Mouse (Mus musculus) right cerebral cortex, postnatal 36 days (tissue): ENCODE results near the gene Tmem252.
"Not testable (repeated sequence)": the region's sequence is repeated elsewhere in the genome, so short reads cannot be mapped to it uniquely, and the experiment has no call there.

Experiments used
- DNase-seq, 2 experiments: peaks; one replicate each; pipeline ENCODE4 v3.0.0; 2022; ENCODE audit warnings: low spot score in 2 of 2, mixed read lengths in 1 of 2

The Tmem252 gene

GRCm38 (mm10) chr19:24677242-24677984 lies 3.6 kb downstream of the Tmem252 start:
- DNase-seq = peak in 1 of 2 experiments; percentile 31

DNA sequence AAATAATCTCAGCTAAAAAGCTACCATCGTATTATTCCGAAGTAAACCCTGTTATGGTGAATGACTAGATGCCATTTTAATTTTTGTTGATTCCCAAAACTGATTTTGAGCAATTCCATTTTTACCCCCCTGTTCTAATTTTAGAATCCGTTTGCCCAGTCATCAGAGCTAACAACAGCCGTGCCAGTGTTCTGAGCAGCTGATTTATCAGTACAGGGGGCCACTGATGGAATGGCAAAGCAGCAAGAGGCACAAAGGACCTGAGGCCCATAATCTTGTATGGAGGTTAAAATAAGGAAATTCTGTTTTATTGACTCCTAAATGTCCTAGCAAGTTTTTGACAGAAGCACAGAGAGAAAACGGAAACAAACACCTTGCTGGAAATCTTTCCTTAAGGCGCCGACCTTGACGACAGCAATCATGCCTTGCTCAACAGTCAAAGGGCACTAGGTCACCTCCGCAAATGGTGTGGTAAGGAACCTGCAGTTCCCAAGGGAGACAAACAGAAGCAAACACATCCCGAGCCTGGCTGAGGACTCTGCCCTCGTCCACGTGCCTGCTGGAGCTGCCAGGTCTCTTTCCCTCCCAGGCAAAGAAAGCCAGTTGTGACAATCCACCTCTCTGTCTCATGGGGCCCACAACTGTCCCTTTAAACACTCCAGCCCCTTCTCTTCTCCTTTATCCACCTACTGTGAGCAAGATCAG lies 9.4 kb downstream of the Tmem252 start:
- DNase-seq = no peak

GRCm38 (mm10) chr19:24686411-24686810 lies 12.6 kb downstream of the Tmem252 start:
- no peak for DNase-seq

DNA sequence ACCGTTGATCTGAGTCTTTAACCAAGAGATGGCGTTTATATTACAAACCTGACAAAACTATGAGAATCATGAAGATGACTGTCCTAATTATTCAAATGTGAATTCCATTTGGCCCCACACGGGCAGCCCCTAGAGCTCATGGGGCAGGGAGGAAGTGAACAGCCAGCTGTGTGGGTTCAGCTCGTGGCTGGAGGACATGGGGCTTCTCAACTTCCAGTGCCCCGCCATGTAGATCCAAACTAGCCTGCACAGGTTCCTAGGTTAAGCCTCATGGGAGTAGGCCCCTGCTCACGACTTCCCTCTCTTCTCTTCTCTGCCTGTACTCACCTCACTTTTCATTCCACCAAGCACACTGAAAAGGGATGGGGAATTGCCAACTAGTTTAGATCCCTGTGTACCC lies 14.5 kb downstream of the Tmem252 start:
- DNase-seq = no peak

DNA sequence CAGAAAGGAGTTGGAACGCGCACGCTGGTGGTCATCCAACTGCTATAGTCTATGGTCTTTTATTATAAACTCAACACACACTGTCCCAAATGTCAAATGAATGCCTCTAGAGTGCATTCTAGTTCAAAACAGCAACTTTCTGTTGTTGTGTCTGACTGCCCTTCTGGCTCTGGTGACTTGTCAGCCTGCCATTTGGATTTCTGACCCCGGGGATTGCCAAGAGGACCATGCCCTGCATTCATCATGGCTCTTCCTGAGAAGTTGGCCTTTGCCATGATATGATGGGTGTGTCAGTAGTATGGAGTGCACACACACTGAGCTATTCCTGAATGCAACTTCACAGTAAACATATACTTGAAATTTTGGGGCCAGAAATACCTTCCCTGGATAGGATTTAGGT lies 15.7 kb downstream of the Tmem252 start:
- no peak for DNase-seq

- no peak for DNase-seq
Observed at GRCm38 (mm10) chr19:24692691-24693090, 18.9 kb downstream of the Tmem252 start.

DNA sequence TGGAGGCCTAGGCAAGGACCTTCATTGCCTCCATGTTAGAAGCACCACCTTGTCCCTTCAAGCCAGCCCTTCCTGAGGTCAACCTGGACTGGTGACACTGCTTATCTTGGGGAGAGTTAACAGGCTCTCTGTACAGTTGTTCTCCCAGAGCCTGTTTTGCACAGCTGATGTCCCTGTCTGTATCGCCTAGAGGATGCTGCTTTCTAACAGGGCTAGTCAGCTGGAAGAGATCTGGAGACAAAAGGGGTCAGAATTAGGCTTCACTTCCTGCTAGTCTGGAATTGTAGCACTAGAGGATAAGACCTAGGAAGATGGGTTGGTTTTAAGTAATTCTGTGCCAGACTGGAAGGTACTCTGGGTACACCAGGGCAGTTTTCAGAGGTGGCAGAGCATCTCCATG lies 24.1 kb downstream of the Tmem252 start:
- DNase-seq = no peak

DNA sequence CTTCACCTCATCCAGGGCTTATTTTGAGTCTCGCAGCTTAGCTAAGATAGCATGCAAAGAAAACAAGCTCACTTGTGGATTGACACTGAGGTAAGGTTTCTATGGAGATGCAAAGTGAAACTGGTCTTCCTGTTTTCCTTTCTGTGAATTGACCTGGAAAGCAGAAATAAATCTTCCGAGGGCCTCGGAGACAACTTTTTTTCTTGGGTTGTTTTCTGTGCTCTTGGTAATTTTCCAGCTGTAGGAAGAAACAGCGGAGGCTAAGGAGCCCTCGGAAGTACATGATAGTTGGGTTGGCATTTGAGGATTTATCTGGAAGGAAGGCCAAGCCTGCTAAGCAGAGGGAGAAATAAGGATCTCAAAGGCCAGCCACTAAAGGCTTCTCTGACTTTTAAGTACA lies 24.8 kb downstream of the Tmem252 start:
- no peak for DNase-seq

DNA sequence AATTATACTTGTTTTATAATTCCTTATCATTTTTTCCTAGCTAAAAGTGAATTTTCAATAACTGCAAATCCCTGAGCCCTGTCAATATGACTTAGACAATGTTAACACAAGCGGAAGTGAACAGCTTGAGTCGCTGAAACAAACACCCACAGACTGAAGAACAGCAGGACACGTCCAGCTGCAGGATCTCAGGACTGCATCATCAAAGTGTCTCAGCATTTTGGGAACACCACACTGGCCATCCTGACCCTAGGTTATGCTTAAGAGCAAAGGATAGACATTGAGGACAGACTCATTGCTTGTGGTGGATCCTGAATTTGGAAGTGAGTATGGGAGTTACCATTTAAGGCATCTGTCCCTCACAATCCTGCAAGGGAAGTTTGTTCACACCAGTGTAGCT lies 25.4 kb downstream of the Tmem252 start:
- no peak for DNase-seq

DNA sequence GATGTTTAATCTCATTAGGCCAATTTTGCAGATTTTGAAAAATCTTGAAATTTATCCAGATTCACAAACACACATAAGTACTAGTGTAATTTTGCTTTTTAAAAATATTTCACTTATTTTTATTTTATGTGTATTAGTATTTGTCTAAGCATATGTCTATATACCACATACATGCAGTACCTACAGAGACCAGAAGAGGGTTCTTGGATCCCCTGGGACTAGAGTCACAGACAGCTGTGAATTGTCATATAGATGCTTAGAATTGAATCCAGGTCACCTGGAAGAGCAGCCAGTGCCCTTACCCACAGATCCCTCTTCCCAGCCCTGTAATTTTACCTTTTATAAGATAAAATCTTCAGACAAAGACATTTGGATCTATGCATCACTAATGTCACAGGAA lies 26.1 kb downstream of the Tmem252 start:
- DNase-seq = no peak

DNA sequence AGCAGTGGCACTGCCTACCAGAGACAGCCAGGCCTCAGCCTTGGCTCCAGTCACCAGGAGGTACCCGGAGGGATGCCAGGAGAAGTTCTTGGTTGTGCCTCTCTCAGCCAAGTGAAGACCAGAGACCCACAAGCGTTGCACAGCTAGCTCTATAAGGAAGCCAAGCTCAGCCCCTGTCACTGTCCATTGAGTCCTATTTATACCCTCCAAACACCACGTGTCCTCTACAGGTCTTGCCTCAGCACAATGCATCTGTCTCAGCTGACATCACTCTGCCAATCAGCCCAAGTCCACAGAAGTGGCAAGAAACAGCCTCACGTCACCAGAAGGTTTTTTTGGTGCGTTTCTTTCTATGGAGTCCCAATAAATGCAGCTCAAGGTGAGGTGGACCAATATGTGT lies 26.9 kb downstream of the Tmem252 start:
- no peak for DNase-seq

- no peak for DNase-seq
Observed at GRCm38 (mm10) chr19:24701716-24702115, 27.9 kb downstream of the Tmem252 start.

GRCm38 (mm10) chr19:24703168-24703567 lies 29.4 kb downstream of the Tmem252 start:
- DNase-seq = not testable (repeated sequence)

GRCm38 (mm10) chr19:24703680-24704079 lies 29.9 kb downstream of the Tmem252 start:
- no peak for DNase-seq

DNA sequence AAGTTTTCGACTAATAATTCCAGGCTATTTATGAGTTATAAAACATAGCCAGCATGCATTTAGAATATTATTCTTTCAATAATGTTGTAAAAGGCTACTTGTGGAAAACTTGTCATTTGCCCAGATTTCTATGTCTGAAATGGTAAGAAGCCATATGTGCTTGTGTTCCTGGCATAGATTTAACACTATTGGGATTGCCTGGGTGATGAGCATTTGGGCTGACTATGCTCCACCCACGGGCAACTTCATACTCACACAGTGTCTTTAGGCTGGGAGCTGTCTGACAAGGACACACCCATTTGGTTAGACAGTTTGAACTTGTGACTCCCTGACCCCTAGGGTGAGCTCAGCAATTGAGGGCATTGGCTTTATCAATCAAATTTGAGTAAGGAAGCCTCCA lies 30.5 kb downstream of the Tmem252 start:
- peak in 1 of 2 experiments; percentile 20 for DNase-seq

DNA sequence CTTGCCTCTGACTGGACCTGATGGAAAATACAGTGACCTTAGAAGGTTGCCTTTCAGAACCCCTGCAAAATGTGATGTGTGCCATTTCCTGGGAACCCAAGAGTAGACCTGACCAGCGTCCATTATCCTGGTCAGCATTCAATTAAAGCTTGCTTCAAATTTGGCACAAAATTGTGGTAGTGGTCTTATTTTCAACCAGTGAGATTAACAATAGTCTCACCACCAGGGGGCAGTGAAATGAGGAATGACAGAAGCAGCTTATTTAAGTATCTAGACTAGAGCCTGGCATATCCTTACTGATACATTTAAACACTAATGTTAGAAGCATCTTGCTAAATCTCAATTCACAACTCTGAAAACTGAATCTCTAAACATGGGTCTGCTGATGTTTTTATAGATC lies 31.6 kb downstream of the Tmem252 start:
- no peak for DNase-seq

- DNase-seq = no peak
Observed at GRCm38 (mm10) chr19:24707071-24707906, 33.5 kb downstream of the Tmem252 start.

DNA sequence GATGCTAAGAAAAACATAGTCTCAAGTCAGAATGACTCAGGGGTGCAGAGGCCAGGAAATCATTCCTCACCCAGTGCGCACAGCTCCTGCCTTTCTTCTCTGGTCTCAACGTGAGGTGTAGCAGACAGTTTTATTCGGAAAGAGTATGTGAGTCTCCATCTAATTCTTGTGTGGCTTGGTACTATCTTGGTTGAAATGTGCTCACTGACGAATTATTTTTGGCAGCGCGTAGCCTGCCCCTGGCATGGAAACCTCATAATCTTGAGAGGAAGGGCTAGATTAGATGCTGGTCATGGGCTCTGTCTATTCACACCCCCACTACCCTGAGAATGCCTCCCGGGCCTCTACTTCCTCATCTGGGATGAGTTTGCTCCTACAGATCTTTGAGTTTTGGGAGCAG lies 34.2 kb downstream of the Tmem252 start:
- no peak for DNase-seq

DNA sequence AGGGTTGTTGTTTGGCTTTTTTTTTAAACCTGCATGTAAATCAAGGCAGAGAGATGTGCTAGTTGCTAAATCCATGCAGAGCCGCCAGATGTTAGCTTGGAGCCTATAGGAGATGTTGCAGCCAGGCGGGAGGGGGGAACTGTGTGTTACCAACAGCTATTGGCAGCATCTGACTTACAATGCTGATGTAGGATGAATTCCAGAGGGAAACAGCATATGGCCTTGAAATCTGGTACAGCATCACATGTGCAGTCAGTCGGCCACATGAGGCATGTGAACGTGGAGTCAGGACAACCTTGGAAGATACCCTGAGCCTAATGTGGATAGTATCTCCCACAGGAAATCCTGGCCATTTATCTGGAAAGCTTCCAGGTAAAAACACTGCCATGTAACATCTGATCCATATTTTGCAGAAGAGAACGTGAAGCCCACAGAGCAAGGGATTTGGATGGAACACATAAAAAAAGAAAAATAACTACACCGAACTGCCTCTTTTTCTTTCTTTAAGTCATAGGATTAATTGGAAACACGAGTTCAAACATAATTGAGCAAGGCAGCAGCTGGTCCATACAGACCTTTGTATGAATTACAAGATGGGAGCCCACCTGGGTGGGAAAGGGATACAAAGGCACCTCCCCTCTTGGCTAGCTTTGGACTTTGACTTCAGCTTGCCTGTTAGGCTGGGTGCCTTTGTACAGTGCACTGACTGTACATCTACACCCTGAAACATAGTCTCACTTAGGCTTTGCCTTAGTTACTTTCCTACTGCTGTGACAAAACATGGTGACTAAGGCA lies 42.7 kb downstream of the Tmem252 start:
- peak; percentile 37 to 48 for DNase-seq

- DNase-seq = no peak
Observed at GRCm38 (mm10) chr19:24718021-24718420, 44.2 kb downstream of the Tmem252 start.

DNA sequence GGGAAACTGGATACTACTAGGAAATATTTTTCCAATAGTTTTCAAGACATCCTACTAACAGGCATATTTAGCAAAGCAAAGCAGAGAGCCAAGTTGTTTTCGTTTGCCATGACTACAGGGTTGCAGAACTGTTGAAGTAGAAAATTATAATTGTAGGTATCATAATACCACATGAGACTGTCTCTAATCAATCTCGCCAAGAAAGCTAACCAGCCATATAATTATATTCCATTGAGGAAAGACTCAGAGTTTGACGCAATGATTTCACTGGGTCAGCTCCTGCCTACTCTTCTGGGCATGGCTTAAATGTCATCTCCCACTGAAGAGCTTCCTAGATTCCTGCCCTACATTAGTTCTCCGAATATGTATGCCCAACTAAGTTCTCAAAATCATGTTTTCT lies 45.7 kb downstream of the Tmem252 start:
- DNase-seq = no peak

DNA sequence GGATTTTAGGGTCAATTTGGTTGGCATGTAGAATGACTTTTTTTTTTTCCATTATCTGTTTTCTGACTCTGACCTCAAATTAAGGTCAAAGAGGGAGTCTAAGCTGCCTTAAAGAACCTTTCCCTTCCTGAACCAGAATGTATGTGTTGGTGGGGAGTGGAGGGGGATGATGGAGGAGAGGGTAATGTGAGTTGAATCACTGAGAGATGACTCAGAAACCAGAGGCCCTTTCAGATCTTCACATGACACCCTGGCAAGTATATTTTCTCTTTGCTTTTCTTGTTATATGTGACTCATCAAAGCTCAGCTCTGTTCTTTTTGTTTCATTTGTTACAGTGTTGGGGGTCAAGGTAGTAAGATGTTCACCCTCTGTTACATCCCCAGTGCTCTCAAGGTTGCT lies 46.6 kb downstream of the Tmem252 start:
- DNase-seq = no peak
